Mouse (Mus musculus) G1E (cell line): ENCODE measurements around the gene Kmt5c. TPM values are rescaled to one million over a fixed set of nuclear protein-coding genes. Genes with fewer than 3 reads are reported as not detected.

ENCODE experiments used
- ATAC-seq: 2 replicates; pipeline ENCODE4 v1.8.0; 2016; ENCODE audit warnings: mild to moderate bottlenecking; ENCODE audit not compliant: insufficient number of reproducible peaks, poor library complexity, low FRiP score, severe bottlenecking; ENCODE audit errors: extremely low read depth
- DNase-seq: peaks from one replicate; pipeline ENCODE4 v3.0.0; 2012; ENCODE audit warnings: low spot score
- H3K27me3 ChIP-seq: 2 replicates; pipeline ENCODE4 v1.6.1; 2012; ENCODE audit warnings: mild to moderate bottlenecking, low read length, inconsistent platforms; ENCODE audit not compliant: insufficient read depth
- H3K36me3 ChIP-seq: replicated peaks from 2 replicates; pipeline ENCODE3; 2012; ENCODE audit warnings: mild to moderate bottlenecking, inconsistent platforms
- H3K4me1 ChIP-seq: 2 replicates; pipeline ENCODE4 v1.6.1; 2012; ENCODE audit warnings: low read depth, low read length, inconsistent platforms, mixed read lengths; ENCODE audit not compliant: insufficient read depth
- H3K4me3 ChIP-seq: 2 replicates; pipeline ENCODE4 v1.5.1; 2012; ENCODE audit warnings: low read depth, mild to moderate bottlenecking, inconsistent platforms, low read length, moderate library complexity, mixed read lengths
- H3K9me3 ChIP-seq: replicated peaks from 2 replicates; pipeline ENCODE4 v1.6.1; 2012; ENCODE audit warnings: inconsistent platforms
- CTCF ChIP-seq: IDR thresholded peaks from 2 replicates; pipeline ENCODE4 v1.5.1; 2012; ENCODE audit warnings: low read depth, low read length, inconsistent platforms, mixed read lengths
- GATA1 ChIP-seq: IDR thresholded peaks from 2 replicates; pipeline ENCODE4 v1.6.1; 2012; ENCODE audit warnings: borderline replicate concordance, low read length, inconsistent platforms, mixed read lengths
- GATA2 ChIP-seq: IDR thresholded peaks from 2 replicates; pipeline ENCODE4 v1.6.1; 2012; ENCODE audit warnings: low read depth, low read length, inconsistent platforms, borderline replicate concordance
- POLR2AphosphoS5 ChIP-seq: IDR thresholded peaks from 2 replicates; pipeline ENCODE4 v1.6.1; 2012; ENCODE audit warnings: low read depth, low read length, inconsistent platforms; ENCODE audit not compliant: insufficient replicate concordance
- TAL1 ChIP-seq: conservative IDR thresholded peaks from 2 replicates; pipeline ENCODE4 v1.6.1; 2012; ENCODE audit warnings: low read depth, low read length, inconsistent platforms, mixed read lengths
- polyA plus RNA-seq: library from polyadenylated mRNA; stranded (reverse); fragments of >175 nt; gene quantifications from 2 replicates; pipeline ENCODE4 v1.2.3, GENCODE M21; 2012
- total RNA-seq, 2 experiments: library from RNA; stranded (forward) in 1 of 2; stranded (reverse) in 1 of 2; fragments of 200-1000 nt in 1 of 2; fragments of >200 nt in 1 of 2; fragmentation: Nextera tagmentation in 1 of 2; gene quantifications; 2 replicates each; pipeline ENCODE4 v1.2.3; 2014 to 2017

The Kmt5c gene
- total RNA-seq (2014; fragmentation: Nextera tagmentation) (79.7 and 108 TPM in 2 replicates), total RNA-seq (2017) (34.8 and 39.0 TPM in 2 replicates), polyA plus RNA-seq (232 and 325 TPM in 2 replicates)

GRCm38 (mm10) chr7:4739544-4740275 lies at the start of gene Kmt5c:
Gene Kmt5c, plus strand, starts transcription at chr7:4740115.
- Histone ChIP-seq H3K4me1 (peaks cover 53% of the 10 kb centered on the region), H3K27me3 (peaks cover 4% of the 10 kb centered on the region; the same call in 1 of the 2 replicates), H3K36me3 (peaks cover 31% of the 10 kb centered on the region), H3K9me3 (no peaks in the 10 kb centered on the region), H3K4me3 (peak within 1 kb of the TSS; percentile 80)
- ATAC-seq = peak; percentile 84
- peak; percentile 93 for DNase-seq
- TF ChIP-seq TAL1 (no peak), CTCF (no peak)

GRCm38 (mm10) chr7:4690387-4690786 lies 49.5 kb upstream of the Kmt5c start, which contains the start of gene Brsk1:
Gene Brsk1, plus strand, starts transcription at chr7:4690604.
- Histone ChIP-seq H3K36me3 (no peaks in the 10 kb centered on the region), H3K4me3 (no peak within 1 kb of the TSS), H3K27me3 (peaks cover 31% of the 10 kb centered on the region), H3K4me1 (peaks cover 3% of the 10 kb centered on the region), H3K9me3 (no peaks in the 10 kb centered on the region)
- ATAC-seq (no peak), DNase-seq (no peak)
- TF ChIP-seq GATA1 (no peak), CTCF (no peak), TAL1 (no peak), GATA2 (no peak), POLR2AphosphoS5 (no peak)

GRCm38 (mm10) chr7:4690951-4691653 lies 48.8 kb upstream of the Kmt5c start:
- no peaks in the 10 kb centered on the region for H3K36me3 ChIP-seq
- TF ChIP-seq GATA2 (no peak), CTCF (no peak)
- no peak for DNase-seq
- no peaks in the 10 kb centered on the region for H3K9me3 ChIP-seq
- H3K4me1 ChIP-seq = peaks cover 1% of the 10 kb centered on the region; the same call in 1 of the 2 replicates
- peaks cover 31% of the 10 kb centered on the region for H3K27me3 ChIP-seq
- no peak overlapping the region for H3K4me3 ChIP-seq
- no peak for ATAC-seq

GRCm38 (mm10) chr7:4693004-4693403 lies 46.9 kb upstream of the Kmt5c start:
- Histone ChIP-seq H3K27me3 (peaks cover 31% of the 10 kb centered on the region), H3K9me3 (no peaks in the 10 kb centered on the region), H3K36me3 (no peaks in the 10 kb centered on the region), H3K4me1 (no peaks in the 10 kb centered on the region), H3K4me3 (no peak overlapping the region)
- TF ChIP-seq POLR2AphosphoS5 (no peak), GATA2 (no peak), TAL1 (no peak), CTCF (no peak), GATA1 (no peak)
- DNase-seq (no peak), ATAC-seq (no peak)

- DNase-seq (no peak), ATAC-seq (no peak)
- H3K9me3 ChIP-seq = no peaks in the 10 kb centered on the region
Measured at GRCm38 (mm10) chr7:4702334-4702733, 37.6 kb upstream of the Kmt5c start.

GRCm38 (mm10) chr7:4703195-4703594 lies 36.7 kb upstream of the Kmt5c start:
- ATAC-seq (no peak), DNase-seq (no peak)
- no peaks in the 10 kb centered on the region for H3K4me1 ChIP-seq

More at GRCm38 (mm10) chr7:4702334-4702733, 37.6 kb upstream of the Kmt5c start:
- TF ChIP-seq GATA1 (no peak), TAL1 (no peak)
- Histone ChIP-seq H3K27me3 (peaks cover 43% of the 10 kb centered on the region), H3K4me1 (no peaks in the 10 kb centered on the region), H3K36me3 (no peaks in the 10 kb centered on the region), H3K4me3 (no peak overlapping the region)

GRCm38 (mm10) chr7:4705098-4705497 lies 34.8 kb upstream of the Kmt5c start:
- TF ChIP-seq CTCF = 0 out of 2 replicates have a peak, but pooled peaks have one; percentile 19
- TF ChIP-seq POLR2AphosphoS5 = no peak
- no peak for TF ChIP-seq TAL1
- no peak for TF ChIP-seq GATA1
- TF ChIP-seq GATA2 = no peak
- no peak overlapping the region for H3K4me3 ChIP-seq
- DNase-seq = no peak
- no peaks in the 10 kb centered on the region for H3K9me3 ChIP-seq
- H3K4me1 ChIP-seq = no peaks in the 10 kb centered on the region
- H3K36me3 ChIP-seq = no peaks in the 10 kb centered on the region
- peaks cover 46% of the 10 kb centered on the region for H3K27me3 ChIP-seq
- ATAC-seq = no peak

More at GRCm38 (mm10) chr7:4703195-4703594, 36.7 kb upstream of the Kmt5c start:
- H3K36me3 ChIP-seq = no peaks in the 10 kb centered on the region
- H3K9me3 ChIP-seq = no peaks in the 10 kb centered on the region
- peaks cover 51% of the 10 kb centered on the region for H3K27me3 ChIP-seq
- no peak overlapping the region for H3K4me3 ChIP-seq
- TF ChIP-seq TAL1 = no peak
- no peak for TF ChIP-seq GATA1
- no peak for TF ChIP-seq CTCF
- TF ChIP-seq GATA2 = no peak
- no peak for TF ChIP-seq POLR2AphosphoS5
